Mouse (Mus musculus) gastrocnemius, adult 2 months (tissue): Measurements from ENCODE around the gene Topors. TPM values are rescaled to one million over a fixed set of nuclear protein-coding genes. Genes with fewer than 3 reads are reported as not detected.

ENCODE experiments used
- DNase-seq: peaks from one replicate; pipeline ENCODE4 v3.0.0; 2022
- H3K27ac ChIP-seq: fragments of 200-600 bp; 2 replicates; pipeline ENCODE4 v1.8.1; 2022; ENCODE audit warnings: mild to moderate bottlenecking
- H3K4me3 ChIP-seq: fragments of 200-600 bp; 2 replicates; pipeline ENCODE4 v1.8.1; 2022; ENCODE audit warnings: mild to moderate bottlenecking, moderate library complexity
- CTCF ChIP-seq: fragments of 200-600 bp; IDR thresholded peaks from 2 replicates; pipeline ENCODE4 v1.8.1; 2022; ENCODE audit warnings: antibody characterized with exemption, mild to moderate bottlenecking, moderate library complexity
- intact Hi-C: fragments of 180-260 bp; cut with DNase I; formaldehyde crosslinking; loops from one replicate; pipeline ENCODE4 v1.15.1; 2025
- total RNA-seq, 2 experiments: library from RNA; stranded (reverse); gene quantifications; 2 replicates each; pipeline ENCODE4 v1.2.3; 2021

Gene Topors
- total RNA-seq, 2 experiments from 2014 or later = 8.3 to 8.9 TPM

DNA sequence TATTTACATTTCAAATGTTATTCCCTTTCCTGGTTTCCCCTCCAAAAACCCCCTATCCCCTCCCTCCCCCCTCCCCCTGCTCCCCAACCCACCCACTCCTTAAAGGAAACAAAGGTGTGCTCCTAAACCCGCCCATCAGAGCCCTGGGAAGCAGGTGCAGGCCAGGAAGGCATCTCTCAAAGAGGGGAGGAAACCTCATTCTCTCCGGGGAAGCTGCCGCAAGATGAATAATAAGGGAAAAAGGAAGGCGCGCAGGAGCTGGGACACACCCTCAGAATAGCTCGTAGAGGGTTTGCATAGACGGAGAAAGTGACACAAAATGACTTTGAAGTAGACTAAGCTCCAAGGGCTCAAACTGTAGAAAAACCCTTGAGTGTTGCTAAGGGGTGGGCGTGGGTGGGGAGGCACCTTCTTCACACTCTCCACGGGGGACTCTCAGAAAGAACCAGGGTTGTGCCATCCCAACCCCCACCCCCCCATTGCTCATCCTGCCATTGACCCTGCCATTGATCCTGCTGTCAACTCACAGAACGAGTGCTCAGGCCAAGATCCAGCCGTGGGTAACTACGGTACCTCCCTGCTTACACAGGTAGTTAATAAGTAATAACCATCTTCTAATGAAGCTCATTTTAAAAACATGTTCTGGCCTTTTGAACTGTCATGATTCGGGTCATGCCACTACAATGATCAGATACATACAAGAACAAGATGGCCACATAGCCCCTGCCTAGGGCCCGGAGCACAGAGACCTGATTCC lies 48.5 kb downstream of the Topors start:
- intact Hi-C loops = no loop called here
- DNase-seq = no peak
- TF ChIP-seq CTCF = no peak
- Histone ChIP-seq H3K27ac (no peak overlapping the region), H3K4me3 (no peak overlapping the region)

DNA sequence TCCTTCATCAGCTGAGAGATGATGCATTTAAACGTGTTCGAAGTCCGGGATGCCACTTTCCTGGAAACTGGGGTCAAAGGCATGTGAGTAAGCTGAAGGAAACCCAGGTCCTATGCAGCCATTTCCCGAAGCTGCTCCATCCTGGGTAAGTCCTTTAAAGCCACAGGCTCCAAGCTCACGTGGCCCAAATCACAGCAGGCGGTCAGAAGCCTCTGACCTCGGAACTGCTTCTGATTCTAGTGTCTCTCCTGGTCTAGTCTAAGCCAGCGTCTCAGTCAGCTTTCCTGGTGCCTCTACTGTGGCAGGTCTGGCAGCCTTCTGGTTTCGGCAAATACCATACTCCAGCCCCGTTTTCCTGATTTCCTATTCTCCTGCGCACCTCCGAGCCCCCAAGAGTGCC lies 49.2 kb downstream of the Topors start:
- intact Hi-C loops = no loop called here
- DNase-seq = no peak

DNA sequence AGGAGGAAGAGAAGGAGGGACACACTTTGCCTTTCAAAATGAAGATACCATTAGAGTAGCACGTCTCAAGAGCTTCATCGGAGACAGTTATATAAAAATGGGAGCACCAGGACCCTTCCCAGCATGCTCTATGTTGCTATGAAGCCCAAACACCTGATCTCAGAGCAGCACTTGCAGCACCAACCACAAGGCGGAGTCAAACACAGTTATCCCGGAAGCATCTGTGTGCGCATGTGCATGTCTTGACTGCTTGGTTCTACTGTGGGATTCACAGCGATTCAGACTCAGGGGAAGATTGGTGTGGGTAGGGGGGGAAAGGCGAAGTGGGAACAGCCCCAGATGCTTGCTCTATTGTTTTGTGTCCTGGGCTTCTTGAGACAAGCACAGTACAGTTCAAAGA lies 51.3 kb downstream of the Topors start:
- Histone ChIP-seq H3K27ac (no peak overlapping the region), H3K4me3 (no peak overlapping the region)
- intact Hi-C loops = no loop called here
- peak; percentile 25; the same call in 1 of the 2 replicates for TF ChIP-seq CTCF
- DNase-seq = no peak

More for the DNA sequence above, 49.2 kb downstream of the Topors start:
- H3K27ac ChIP-seq = no peak overlapping the region
- TF ChIP-seq CTCF = no peak
- no peak overlapping the region for H3K4me3 ChIP-seq

DNA sequence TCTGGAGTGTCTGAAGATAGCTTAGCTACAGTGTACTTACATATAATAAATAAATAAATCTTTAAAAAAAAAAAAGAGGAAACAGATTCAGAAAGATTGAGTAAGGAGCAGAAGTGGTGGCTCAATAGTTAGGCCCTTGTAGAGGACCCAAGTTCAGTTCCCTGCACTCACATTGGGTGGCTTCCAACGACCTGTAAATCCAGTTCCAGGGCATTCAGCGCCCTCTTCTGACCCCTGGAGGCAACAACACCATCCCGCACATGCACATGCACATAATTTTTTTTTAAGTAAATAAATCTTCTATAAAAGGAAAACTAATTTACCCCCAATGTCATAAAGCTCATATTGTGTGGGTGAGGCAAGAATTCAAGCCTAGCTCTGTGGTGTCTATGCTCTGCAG lies 51.7 kb downstream of the Topors start:
- intact Hi-C loops = no loop called here
- no peak overlapping the region for H3K4me3 ChIP-seq
- no peak for TF ChIP-seq CTCF
- H3K27ac ChIP-seq = no peak overlapping the region
- DNase-seq = no peak

DNA sequence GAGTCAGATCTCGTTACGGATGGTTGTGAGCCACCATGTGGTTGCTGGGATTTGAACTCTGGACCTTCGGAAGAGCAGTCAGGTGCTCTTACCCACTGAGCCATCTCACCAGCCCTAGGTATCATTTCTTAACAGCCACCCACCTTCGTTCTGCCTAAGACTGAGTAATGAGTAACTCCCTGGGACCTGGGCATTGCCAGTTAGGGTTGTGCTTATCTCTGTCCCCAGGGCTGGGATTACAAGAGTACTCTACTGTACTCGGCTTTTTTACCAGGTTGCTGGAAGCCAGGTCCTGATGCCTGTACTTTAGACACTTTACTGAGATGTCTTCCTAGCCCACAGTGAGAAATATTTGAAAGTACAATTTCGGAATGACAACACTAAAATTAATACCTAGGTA lies 57.5 kb downstream of the Topors start:
- intact Hi-C loops = no loop called here
- no peak for TF ChIP-seq CTCF
- no peak overlapping the region for H3K4me3 ChIP-seq
- no peak for DNase-seq
- no peak overlapping the region for H3K27ac ChIP-seq

Other genes starting within 250 kb of the Topors start
- gene Aco1, start 126.8 kb downstream of the Topors start, total RNA-seq = 10 to 100 TPM; 16.5 to 17.7 TPM
- 1 to 10 TPM; 2.4 to 3.0 TPM for gene Ddx58, start 30.0 kb downstream of the Topors start, total RNA-seq
- gene Smim27, start 271 bp downstream of the Topors start, total RNA-seq = 10 to 100 TPM; 42.6 to 45.4 TPM
- gene Ndufb6, start 9.6 kb upstream of the Topors start, total RNA-seq = 100 to 1,000 TPM; 249 to 333 TPM
- gene Tmem215, start 202.3 kb upstream of the Topors start, total RNA-seq = not detected